Mouse (Mus musculus) skeletal muscle tissue, adult 2 months (tissue): ENCODE results near the gene Dcpp1.
A peak's percentile ranks its signal among the peaks of the same experiment; 100 is the strongest.
"Not testable (repeated sequence)": the region's sequence is repeated elsewhere in the genome, so short reads cannot be mapped to it uniquely, and the experiment has no call there.

Experiments used
- DNase-seq: peaks from one replicate; pipeline ENCODE4 v3.0.0-alpha.2; 2012; ENCODE audit warnings: low read depth, low spot score

Dcpp1 gene

DNA sequence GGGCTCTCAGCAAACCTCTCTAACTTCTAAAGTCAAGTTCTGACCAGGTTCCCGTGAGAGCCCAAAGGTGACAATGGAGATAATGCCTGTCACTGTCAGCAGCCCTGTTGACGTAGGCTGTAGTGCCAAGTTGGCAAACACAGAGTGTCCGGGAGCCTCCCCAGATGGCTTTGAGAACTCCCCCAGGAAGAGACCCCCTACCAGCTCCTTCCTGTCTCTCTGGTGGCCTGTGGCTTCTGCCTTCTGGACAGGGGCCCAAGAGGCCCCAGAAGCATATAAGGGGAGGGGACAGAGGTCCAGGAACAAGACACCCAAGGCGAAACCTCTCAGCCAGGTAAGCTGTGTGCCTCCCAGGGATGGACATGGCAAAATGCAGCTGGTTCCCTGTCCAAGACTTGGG is at the start of gene Dcpp1, which contains the start of gene Dcpp2:
Gene Dcpp1, plus strand, starts transcription at position 301 of the 400 bp plus-strand sequence.
Gene Dcpp2, plus strand, starts transcription at position 305 of the 400 bp plus-strand sequence.
- DNase-seq: not testable (repeated sequence)

DNA sequence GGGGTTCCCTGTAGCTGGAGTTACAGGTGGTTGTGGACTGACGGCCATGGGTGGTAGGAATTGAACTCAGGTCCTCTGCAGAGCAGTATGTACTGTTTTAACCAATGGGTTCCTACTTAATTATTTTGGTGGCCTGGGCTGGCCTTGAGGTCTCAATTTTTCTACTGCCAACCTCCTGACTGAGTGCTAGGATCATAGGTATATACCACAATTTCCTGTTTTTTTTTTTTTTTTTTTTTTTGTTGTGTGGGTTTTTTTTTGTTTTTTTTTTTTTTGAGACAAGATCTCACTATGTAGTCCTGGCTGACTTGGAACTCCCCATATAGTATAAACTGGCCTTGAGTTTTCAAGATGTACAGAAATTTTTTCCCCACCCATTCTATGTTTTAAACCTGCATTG is 49.5 kb upstream of the Dcpp1 start:
- no peak for DNase-seq

DNA sequence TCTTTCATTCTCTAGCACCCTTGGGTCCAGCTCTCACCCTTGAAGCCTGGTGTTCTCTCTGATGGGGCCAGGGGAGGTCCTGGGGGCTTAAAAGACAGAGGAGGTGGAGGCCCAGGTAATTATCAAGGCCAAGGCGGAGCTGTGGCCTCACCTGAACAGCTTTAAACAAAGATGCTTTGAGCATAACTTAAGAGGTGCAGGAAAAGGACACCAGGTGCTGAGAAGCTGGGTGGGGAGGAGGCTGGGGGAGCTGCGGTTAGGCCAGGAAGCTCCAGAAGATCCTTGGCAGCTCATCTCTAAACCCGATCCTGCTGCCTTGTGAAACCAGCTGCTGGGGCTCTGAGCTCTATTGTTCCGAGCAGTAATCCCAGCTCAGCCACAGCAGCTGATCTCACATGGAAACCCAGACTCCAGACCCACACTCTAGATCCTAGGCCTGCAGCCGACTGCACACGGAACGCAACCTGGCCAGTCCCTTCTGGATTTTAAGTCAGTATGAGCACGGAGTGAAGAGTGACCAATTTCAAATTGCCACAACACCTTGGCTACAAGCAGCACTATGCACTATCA is 44.6 kb upstream of the Dcpp1 start, which contains the start of gene Prss33:
Gene Prss33, minus strand, starts transcription at position 51 of the 570 bp plus-strand sequence.
- no peak for DNase-seq

DNA sequence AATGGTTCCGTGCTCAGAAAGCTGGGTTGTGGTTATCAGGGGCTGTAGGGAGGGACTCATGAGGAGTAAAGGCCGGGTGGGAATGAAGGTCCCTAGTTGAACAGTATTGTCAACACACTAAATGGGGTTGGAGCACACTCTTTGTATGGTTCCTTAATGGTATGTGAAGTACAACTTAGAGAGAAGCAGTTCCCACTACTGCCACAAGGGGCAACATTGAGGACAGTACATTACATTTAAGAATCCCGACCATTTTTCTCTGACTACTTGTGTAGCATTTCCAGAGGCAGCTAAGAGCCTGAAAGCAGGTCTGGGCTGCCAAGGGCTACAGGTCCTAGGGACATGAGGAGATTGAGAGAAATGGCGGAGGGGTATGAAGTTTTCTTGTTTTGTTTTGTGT is 39.5 kb upstream of the Dcpp1 start:
- no peak for DNase-seq

DNA sequence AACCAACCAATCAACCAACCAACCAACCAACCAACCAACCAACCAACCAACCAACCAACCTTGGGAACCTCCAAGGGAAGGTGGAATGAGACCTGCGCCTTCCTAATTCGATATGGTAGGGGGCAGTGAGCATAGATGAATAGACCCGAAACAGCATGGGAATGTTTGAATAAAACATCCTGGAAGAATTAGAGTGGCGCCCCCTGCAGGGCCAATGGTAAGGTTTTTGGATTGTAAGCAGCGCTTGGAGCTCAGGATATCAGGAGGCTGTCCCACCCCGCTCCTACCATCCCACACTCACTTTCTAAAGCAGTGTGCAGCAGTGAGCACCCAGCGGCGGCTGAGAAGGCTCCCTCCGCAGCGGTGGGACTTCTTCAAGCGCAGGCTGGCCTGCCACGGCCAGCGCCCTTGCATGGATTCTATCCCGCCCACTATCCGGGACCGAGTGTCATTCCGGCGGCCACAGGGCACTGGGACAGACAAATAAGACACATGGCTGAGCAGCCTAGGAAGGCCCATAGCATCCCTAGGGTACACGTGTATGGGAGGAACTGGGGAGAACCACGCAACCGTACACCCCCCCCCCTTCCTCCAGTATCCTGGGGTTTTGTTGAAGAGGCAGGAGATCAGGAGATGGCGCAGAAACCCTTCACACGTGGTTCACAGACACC is 37.4 kb upstream of the Dcpp1 start:
- DNase-seq: no peak

DNA sequence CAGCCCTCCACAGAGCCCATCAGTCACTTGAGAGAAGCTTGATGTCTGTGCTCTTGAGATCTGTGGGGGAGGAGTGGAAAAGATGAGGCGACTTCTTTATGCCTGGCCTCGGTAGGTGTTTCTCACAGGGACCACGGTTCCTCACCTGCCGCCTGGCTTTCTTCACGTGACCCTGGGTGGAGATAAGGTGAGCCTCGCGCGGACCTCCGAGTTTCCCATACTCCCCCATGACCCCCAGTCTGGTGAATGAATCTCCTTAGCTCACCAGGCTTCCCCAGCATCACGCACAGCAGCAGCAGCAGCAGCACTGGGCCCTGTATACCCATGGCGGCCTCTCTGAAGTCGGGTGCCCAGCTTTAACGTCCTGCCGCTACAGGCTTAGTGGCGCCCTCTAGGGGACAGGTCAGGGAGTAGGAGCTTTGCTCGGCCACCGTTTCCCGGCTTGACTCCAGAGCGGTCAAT is 36.8 kb upstream of the Dcpp1 start, which contains the start of the genes Prss32 and Prss41:
Gene Prss32, plus strand, starts transcription at position 44 of the 462 bp plus-strand sequence.
Gene Prss41, minus strand, starts transcription at position 361 of the 462 bp plus-strand sequence.
- no peak for DNase-seq

DNA sequence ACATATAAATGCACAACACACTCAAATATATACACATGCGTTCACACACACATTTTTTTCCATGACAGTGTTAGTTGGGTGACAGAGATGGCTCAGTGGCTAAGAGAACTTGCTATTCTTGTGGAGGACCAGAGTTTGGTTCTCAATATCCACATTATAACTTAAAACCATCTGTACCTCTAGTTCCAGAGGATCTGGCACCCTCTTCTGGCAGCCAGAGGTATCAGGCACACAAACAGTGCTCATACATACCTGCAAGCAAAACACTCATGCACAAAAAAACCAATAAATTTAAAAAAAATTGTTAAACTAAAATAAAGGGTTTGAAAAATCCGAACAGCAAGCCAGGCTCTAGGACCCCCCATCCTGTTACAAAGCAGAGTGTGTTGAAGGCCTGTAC is 30.6 kb upstream of the Dcpp1 start:
- DNase-seq: no peak

DNA sequence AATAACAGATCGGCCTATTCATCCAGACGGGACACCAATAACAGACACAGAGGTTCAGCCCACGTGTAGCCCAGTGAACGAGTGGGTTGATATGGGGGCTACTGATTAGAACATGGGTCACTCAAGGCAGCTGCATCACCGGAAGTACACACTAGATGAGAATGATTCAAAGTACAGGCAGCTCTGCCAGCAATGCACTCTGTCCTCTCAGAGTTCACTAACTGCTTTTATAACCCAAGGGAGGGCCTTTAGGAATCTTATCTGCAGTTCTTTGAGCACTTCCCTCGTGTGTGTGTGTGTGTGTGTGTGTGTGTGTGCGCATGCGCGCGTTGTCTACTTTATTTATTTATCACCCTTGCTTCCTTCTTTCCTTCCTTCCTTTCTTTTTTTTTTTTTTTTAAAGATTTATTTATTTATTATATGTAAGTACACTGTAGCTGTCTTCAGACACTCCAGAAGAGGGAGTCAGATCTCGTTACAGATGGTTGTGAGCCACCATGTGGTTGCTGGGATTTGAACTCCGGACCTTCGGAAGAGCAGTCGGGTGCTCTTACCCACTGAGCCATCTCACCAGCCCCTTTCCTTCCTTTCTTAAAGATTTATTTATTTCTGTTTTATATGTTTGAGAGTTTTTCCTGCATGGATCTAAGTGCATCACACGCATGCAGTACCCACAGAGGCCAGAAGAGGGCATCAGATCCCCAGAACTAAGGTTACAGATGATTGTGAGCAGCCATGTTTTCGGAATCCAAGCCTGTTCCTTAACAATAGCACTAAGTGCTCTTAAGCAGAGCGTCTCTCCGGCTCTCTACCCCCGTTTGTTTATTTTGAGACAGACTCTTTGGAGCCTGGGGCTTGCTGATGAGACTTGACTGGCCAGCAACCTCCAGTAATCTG is 29.6 kb upstream of the Dcpp1 start:
- DNase-seq: no peak

DNA sequence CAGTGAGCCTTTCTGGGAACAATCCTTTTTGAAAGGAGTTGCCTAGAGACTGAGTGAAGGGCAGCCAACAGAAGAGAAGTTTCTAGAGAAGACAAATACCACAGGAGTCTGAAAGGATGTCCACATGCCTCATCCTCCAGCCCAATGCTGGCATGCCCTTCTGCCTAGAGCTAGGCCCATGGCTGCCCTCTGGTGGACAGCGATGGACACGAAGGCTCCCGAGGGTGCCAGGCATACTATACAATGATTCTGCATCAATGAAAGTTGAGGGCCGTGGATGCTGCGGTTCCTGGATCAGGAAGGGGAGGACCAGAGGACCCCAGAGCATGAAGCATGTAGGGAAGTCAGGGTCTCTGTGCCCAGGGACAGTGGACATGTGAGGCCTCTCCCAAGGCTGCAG is 27.4 kb upstream of the Dcpp1 start:
- DNase-seq: no peak

DNA sequence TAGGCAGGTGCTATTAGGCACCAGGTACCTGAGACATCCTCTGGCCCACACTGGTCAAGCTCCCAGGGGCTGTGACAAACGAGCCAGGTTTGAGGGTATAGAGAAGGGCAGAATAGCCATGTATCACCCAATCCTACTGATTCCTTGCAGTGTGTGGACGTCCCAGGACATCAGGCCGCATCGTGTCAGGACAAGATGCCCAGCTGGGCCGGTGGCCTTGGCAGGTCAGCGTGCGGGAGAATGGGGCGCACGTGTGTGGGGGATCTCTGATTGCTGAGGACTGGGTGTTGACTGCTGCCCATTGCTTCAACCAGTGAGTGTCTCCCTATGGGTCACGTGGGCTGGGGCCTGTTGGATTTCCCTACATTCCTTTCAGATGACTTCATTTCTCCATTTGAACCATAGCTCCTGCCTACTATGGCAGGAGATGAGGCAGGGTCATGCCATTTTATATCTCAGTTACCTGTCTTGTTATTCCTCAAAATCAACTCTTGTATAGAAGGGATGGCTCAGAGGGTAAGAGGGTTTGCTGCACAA is 26.4 kb upstream of the Dcpp1 start:
- DNase-seq: no peak

DNA sequence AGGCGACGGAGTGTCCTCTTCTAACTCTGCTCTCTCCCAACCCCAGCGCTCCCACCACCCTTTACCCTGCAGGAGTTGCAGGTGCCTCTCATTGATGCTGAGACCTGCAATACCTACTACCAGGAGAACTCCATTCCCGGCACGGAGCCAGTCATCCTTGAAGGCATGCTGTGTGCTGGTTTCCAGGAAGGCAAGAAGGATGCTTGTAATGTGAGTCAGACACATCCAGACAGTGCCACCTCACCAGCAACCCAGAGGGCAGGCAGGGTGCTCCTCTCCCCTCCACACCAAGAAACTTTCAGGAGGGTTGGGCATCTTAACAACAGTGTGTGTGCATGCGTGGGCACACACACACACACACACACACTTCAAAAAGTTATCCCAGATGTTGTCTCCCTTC is 23.5 kb upstream of the Dcpp1 start:
- DNase-seq: no peak

DNA sequence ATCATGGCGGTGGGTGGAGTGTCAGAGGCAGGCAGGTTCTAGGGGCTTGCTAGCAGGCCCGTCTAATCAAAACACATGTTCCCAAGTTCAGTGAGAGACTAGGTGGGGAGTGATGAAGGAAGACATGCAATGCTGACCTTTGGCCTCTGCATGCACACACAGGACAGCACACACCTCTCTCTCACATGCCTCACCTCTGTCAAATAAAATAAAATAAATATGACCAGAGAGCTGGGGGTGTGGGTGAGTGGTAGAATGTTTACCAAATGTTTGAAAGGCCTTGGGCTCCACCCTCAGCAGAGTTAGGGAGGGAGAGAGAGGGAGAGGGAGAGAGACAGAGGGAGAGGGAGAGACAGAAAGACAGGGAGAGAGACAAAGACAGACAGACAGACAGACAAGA is 22.8 kb upstream of the Dcpp1 start:
- DNase-seq: no peak

DNA sequence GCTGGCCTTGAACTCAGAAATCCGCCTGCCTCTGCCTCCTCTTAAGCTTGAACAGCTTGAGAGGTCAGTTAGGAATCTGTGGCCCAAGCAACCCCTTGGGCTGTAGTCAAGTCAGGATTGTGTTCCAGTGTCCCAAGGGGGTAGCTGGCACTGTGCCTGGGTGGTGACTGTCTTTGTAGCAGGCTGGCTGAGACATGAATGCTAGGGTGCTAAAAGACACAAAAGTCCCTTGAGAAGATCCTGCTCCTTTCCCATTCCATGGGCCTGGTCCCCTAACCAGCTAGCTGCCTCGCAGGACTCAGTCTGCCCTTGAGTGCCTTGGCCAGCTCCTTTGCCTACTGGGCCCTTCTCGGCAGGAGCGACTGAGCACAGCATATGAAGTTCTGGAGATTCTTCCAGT is 17.8 kb upstream of the Dcpp1 start:
- no peak for DNase-seq

DNA sequence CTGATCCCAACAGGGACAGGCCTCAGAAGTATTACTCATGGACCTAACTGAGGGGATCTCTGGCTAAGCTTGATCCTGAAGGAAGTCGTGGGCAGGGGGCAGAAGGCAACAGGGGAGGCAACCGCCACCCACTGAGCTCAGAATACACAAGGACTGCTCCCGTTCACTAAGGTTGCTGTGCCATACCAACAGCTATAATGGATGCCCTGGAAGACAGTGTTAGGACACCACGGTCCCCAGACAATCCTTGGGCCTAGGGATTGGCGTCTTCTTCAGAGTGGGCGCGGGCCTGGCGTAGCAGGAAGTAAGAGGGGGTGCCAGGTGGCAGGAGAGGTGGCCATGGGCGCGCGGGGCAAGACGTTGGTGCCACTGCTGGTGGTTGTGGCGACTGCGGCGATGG is 12.9 kb upstream of the Dcpp1 start, which contains the start of gene Prss21:
Gene Prss21, plus strand, starts transcription at position 301 of the 400 bp plus-strand sequence.
- no peak for DNase-seq

DNA sequence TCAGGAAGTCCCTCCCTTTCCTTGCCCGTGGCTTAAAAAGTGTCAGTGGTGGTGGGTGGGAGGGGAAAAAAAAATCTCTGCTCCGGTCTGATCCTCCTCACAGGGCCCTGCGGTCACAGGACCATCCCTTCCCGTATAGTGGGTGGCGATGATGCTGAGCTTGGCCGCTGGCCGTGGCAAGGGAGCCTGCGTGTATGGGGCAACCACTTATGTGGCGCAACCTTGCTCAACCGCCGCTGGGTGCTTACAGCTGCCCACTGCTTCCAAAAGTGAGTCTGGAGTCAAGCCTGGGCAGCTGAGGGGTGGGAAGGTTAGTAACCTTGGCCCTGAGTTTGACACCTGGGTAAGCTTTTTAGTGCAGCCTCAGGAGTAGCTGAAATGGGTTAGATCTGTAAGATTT is 12.2 kb upstream of the Dcpp1 start:
- DNase-seq: no peak

DNA sequence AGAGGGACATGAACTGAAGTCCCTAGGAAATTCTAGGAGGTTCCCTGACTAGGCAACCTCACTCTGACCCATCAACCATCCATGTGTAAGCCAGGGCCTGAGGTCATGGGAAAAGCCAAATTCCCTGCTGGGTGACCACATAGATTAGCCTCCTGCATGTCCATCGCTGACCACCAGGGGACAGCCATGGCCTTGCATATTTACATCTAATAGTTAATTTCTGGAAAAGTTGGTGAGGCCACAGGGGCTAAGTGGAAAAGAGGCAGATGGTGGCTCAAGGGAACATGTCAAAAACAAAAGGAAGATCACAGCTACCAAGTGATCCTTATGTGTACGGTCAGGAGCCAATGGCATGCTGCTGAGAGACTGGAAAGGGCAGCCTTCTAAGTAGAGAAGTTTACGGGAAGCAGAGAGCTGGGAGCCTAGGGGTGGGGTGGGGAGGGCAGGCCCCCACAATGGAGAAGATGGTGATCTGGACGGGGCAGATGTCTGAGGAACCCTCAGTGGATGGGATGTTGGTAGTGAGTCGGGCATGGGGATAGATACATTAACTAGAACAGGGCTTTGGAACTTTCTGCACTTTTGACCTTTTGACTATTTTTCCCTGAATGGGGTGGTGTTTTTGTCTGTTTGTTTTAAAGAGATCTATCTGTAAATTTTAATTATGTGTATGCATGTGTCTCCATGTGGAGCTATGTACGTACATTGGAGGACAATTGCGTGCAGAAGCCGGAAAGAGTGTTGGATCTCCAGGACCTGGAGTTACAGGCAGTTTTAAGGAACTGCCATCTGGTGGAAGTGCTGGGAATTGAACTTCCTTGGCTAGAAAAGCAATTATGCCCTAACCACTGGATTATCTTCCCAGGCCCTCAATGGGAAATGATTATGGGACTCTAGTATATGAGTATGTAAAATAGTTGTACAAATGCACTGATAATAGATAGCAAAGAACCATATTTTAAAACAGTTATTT is 6.5 kb upstream of the Dcpp1 start:
- DNase-seq: peak; percentile 22

DNA sequence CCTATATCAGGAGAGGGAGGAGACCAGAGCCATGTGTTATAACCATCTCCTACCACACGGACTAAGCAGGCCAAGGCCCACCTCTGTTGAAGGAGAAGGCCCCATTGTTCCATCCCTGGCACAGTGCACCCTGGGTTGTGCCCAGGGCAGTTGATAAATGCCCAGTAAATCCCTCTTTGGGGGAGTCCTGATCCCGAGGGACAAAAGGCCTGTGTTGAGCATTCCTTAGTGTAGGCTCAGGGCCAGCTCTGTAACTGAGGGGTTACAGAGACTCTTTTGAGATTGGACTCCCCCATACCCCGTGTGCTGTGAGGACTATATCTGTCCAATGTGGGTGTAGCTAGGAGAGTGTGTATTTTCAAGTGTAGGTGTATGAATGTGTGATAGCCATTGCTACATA is 3.9 kb upstream of the Dcpp1 start:
- DNase-seq: no peak

DNA sequence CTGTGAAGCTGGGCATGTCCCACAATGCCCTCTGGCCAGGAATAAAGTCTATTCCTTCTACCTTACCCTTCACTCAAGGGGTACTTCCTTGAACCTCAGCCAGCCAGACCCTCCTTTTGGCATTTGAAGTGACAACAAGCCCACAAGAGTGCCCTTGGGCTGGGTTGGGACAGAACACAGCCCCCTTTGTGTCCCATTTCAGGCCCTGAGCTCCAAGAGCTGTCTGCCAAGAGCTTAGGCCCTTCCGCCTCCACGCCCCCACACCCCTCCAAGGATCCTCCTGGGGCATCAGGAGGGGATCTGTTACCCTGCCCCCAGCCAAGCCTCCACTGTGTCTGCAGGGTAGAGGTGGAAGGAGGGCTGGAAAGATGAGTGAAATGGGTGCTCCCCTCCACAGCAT is 3.5 kb upstream of the Dcpp1 start:
- DNase-seq: no peak

DNA sequence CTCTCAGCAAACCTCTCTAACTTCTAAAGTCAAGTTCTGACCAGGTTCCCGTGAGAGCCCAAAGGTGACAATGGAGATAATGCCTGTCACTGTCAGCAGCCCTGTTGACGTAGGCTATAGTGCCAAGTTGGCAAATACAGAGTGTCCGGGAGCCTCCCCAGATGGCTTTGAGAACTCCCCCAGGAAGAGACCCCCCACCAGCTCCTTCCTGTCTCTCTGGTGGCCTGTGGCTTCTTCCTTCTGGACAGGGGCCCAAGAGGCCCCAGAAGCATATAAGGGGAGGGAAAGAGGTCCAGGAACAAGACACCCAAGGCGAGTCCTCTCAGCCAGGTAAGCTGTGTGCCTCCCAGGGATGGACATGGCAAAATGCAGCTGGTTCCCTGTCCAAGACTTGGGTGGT is 36.5 kb downstream of the Dcpp1 start, which contains the start of gene Dcpp3:
Gene Dcpp3, plus strand, starts transcription at position 301 of the 400 bp plus-strand sequence.
- DNase-seq: not testable (repeated sequence)

DNA sequence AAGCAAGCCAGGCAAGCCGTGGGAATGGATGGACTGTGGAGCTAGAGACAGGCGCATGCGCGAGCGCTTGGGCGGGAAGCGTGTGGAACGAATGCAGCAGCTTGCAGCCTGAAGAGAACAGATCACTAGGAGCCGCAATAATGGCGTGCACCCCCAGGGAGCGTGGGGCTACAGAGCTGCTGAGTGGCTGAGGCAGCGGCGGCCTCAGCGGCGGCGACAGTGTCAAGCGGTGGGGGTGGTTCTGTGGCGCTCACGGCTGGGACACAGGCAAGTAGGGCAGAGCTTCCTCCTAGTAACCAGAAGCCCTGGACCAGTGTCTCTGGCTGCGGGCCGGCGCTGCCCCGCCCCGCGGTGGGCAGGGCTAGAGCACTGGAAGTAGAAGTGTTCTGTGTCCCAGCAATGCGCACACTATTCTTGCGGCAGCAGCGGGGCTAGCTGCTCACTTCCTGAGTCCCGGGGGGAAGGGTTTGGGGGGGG is 43.9 kb downstream of the Dcpp1 start:
- DNase-seq: peak; percentile 83
